Mouse (Mus musculus) small intestine, adult 2 months (tissue): ENCODE data around the gene Mocs3.

Source experiments
- CTCF ChIP-seq: fragments of 200-500 bp; IDR thresholded peaks from 2 replicates; pipeline ENCODE4 v1.5.1; 2012; ENCODE audit warnings: low read depth, mild to moderate bottlenecking, control low read depth, inconsistent platforms, low read length, moderate library complexity, mixed read lengths; ENCODE audit not compliant: insufficient replicate concordance, insufficient read length; ENCODE audit errors: extremely low read depth
- POLR2A ChIP-seq: fragments of 200-500 bp; IDR thresholded peaks from 2 replicates; pipeline ENCODE4 v1.6.1; 2012; ENCODE audit warnings: low read depth, mild to moderate bottlenecking, control low read depth, inconsistent platforms, low read length, moderate library complexity

DNA sequence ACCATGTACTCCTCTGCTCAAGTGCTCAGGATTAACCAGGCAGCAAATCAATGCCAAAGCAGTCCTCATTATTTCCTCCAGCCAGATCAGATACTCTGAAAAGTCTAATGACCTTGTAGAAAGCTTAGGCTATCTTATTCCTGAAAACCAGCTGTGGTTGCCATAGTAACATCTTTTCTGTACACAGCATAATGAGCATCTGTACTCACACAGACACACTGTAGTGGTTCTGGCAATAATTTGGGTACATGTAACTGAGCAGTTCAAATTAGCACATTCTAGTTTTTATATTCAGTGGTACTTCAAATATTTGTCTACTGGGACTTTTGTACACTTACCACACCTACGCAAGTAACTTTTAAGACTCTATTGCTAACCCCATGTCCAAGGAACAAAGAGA lies 32.0 kb upstream of the Mocs3 start:
- TF ChIP-seq CTCF (no peak), POLR2A (no peak)
